Mouse (Mus musculus) brown adipose tissue, adult 24 weeks (tissue): ENCODE measurements around the gene Aip. TPM values are rescaled to one million over a fixed set of nuclear protein-coding genes. Genes with fewer than 3 reads are reported as not detected.
"Not testable (repeated sequence)": the region's sequence is repeated elsewhere in the genome, so short reads cannot be mapped to it uniquely, and the experiment has no call there.

Source experiments
- H3K27ac ChIP-seq: fragments of 200-500 bp; replicated peaks from 2 replicates; pipeline ENCODE4 v1.5.1; 2012; ENCODE audit warnings: low read depth, mild to moderate bottlenecking, low read length
- H3K4me1 ChIP-seq: fragments of 200-500 bp; 2 replicates; pipeline ENCODE4 v1.6.1; 2012; ENCODE audit warnings: low read length, mixed read lengths; ENCODE audit not compliant: control insufficient read depth, insufficient read depth, insufficient read length
- H3K4me3 ChIP-seq: fragments of 200-500 bp; 2 replicates; pipeline ENCODE4 v1.5.1; 2012; ENCODE audit warnings: low read depth, mild to moderate bottlenecking, low read length, moderate library complexity; ENCODE audit not compliant: insufficient read depth
- polyA plus RNA-seq: library from polyadenylated mRNA; stranded (reverse); fragments of >200 nt; gene quantifications from 2 replicates; pipeline ENCODE4 v1.2.4, GENCODE M21; 2012; ENCODE audit not compliant: missing spikeins, insufficient read depth, insufficient read length

Gene Aip
- polyA plus RNA-seq, 1 experiment: 65.2 TPM

DNA sequence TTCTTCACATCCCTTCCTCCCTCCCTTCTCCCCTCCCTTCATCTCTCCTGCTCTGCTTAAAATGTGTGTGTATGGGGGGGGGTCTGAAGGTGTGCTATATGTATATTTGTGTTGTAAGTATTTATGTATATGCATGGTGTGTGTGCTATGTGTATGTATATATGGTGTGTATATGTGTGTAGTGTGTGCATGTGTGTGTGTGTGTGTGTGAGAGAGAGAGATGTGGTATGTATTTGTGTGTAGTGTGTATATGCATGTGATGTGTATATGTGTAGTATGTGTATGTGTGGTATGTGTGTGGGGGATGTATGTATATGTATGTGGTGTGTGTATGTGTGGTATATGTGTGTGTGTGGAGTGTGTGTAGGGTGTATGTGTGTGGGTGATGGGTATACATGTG, 58.8 kb downstream of the Aip start:
- Histone ChIP-seq H3K4me3 (no peak overlapping the region), H3K27ac (no peak overlapping the region), H3K4me1 (no peaks in the 10 kb centered on the region; the same call in 1 of the 2 replicates)

DNA sequence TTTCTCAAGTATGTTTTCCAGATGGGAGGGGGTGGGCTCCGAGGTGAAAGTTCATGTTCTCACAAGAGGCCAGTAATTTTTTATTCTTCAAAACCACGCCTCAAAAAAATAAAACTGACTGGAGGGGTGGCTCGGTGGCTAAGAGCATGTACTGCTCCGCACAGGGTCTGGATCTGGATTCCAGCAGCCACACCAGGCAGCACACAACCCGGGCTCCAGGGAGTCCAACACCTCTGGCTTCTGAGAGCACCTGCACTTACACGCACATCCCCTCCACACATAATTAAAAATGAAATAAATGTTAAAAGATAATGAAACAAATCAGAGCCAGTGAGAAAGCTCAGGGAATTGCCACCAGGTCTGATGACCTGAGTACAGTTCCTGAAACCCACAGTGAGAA, 59.4 kb downstream of the Aip start:
- Histone ChIP-seq H3K4me1 (no peaks in the 10 kb centered on the region; the same call in 1 of the 2 replicates), H3K27ac (no peak overlapping the region), H3K4me3 (no peak overlapping the region)

DNA sequence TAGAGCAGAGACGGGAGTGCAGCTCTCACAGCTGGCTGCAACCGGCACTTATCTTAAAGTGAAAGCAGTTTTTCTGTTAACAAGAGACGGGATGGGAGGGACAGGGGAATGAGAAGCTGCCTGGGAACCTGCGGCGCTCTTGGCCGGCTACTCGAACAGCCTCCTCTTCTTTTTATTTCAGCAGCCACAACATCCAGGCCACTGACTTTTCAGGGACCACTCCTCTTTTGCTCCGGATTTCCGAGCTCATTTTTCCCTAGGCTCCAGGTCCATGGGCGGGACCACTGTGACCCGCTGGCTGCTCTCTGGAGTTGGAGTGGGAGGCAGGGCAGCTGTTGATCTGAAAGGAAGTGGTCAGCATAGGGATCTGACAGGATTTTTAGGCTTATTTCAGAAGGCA, 61.2 kb downstream of the Aip start:
- not testable (repeated sequence) for H3K27ac ChIP-seq, H3K4me1 ChIP-seq, H3K4me3 ChIP-seq

Other genes with a start within 250 kb of the Aip start
- 5.3 and 7.7 TPM in 2 replicates for gene Tcirg1, start 218.7 kb downstream of the Aip start, polyA plus RNA-seq
- 1,010 and 1,143 TPM in 2 replicates for gene Ndufs8, start 213.1 kb downstream of the Aip start, polyA plus RNA-seq
- gene Aldh3b1, start 196.1 kb downstream of the Aip start, polyA plus RNA-seq: 1.8 and 2.2 TPM in 2 replicates
- gene Unc93b1, start 190.7 kb downstream of the Aip start, polyA plus RNA-seq: 25.3 and 25.4 TPM in 2 replicates
- not detected in 2 replicates for gene Aldh3b3, start 167.2 kb downstream of the Aip start, polyA plus RNA-seq
- gene Aldh3b2, start 153.5 kb downstream of the Aip start, polyA plus RNA-seq: 6.9 and 13.4 TPM in 2 replicates
- gene Acy3, start 139.3 kb downstream of the Aip start, polyA plus RNA-seq: 33.3 and 40.6 TPM in 2 replicates
- gene Tbx10, start 133.1 kb downstream of the Aip start, polyA plus RNA-seq: not detected in 2 replicates
- gene Nudt8, start 125.3 kb downstream of the Aip start, polyA plus RNA-seq: 24.5 and 49.5 TPM in 2 replicates
- gene Gm49405, start 125.2 kb downstream of the Aip start, polyA plus RNA-seq: not detected in 2 replicates
- 1.1 and 1.8 TPM in 2 replicates for gene Doc2g, start 122.5 kb downstream of the Aip start, polyA plus RNA-seq
- 1,127 and 1,213 TPM in 2 replicates for gene Ndufv1, start 113.1 kb downstream of the Aip start, polyA plus RNA-seq
- gene Gstp1, start 87.9 kb downstream of the Aip start, polyA plus RNA-seq: 362 and 451 TPM in 2 replicates
- 14.8 and 26.0 TPM in 2 replicates for gene Gstp2, start 79.8 kb downstream of the Aip start, polyA plus RNA-seq
- 2.3 and 4.2 TPM in 2 replicates for gene Gstp3, start 66.3 kb downstream of the Aip start, polyA plus RNA-seq
- not detected in 2 replicates for gene Cabp2, start 44.3 kb downstream of the Aip start, polyA plus RNA-seq
- gene Cdk2ap2, start 28.7 kb downstream of the Aip start, polyA plus RNA-seq: 78.5 and 101 TPM in 2 replicates
- 14.8 and 17.2 TPM in 2 replicates for gene Pitpnm1, start 25.9 kb downstream of the Aip start, polyA plus RNA-seq
- gene Gpr152, start 13.9 kb upstream of the Aip start, polyA plus RNA-seq: not detected in 2 replicates
- gene Cabp4, start 18.2 kb upstream of the Aip start, polyA plus RNA-seq: not detected in 2 replicates
- 103 and 112 TPM in 2 replicates for gene Coro1b, start 22.8 kb upstream of the Aip start, polyA plus RNA-seq
- gene Ptprcap, start 27.7 kb upstream of the Aip start, polyA plus RNA-seq: 1.3 and 3.3 TPM in 2 replicates
- gene Rps6kb2, start 37.5 kb upstream of the Aip start, polyA plus RNA-seq: 17.2 and 17.7 TPM in 2 replicates
- gene Carns1, start 49.6 kb upstream of the Aip start, polyA plus RNA-seq: 2.1 and 3.1 TPM in 2 replicates
- 0.83 TPM in 1 of 2 replicates, not detected in the other for gene Tbc1d10c, start 65.4 kb upstream of the Aip start, polyA plus RNA-seq
- gene Ppp1ca, start 66.2 kb upstream of the Aip start, polyA plus RNA-seq: 265 and 309 TPM in 2 replicates
- gene Rad9a, start 75.8 kb upstream of the Aip start, polyA plus RNA-seq: 4.4 and 7.6 TPM in 2 replicates
- not detected in 2 replicates for gene Clcf1, start 88.4 kb upstream of the Aip start, polyA plus RNA-seq
- gene AC109138.7, start 88.5 kb upstream of the Aip start, polyA plus RNA-seq: not detected in 2 replicates
- gene Pold4, start 106.0 kb upstream of the Aip start, polyA plus RNA-seq: 63.7 and 81.4 TPM in 2 replicates
- 3.3 and 4.8 TPM in 2 replicates for gene Ssh3, start 143.3 kb upstream of the Aip start, polyA plus RNA-seq
- 0.87 TPM in 1 of 2 replicates, not detected in the other for gene Ankrd13d, start 157.3 kb upstream of the Aip start, polyA plus RNA-seq
- 30.7 and 35.9 TPM in 2 replicates for gene Grk2, start 180.4 kb upstream of the Aip start, polyA plus RNA-seq